Mouse (Mus musculus) heart, adult 2 months (tissue): Measurements from ENCODE around the gene Gm14214.

Source experiments
- CTCF ChIP-seq: fragments of 200-600 bp; IDR thresholded peaks from 2 replicates; pipeline ENCODE4 v1.8.1; 2022; ENCODE audit warnings: antibody characterized with exemption, mild to moderate bottlenecking, moderate library complexity
- EP300 ChIP-seq: fragments of 200-500 bp; IDR thresholded peaks from 2 replicates; pipeline ENCODE4 v1.6.1; 2011; ENCODE audit warnings: low read depth, low read length, control low read depth; ENCODE audit not compliant: insufficient read depth
- POLR2A ChIP-seq: fragments of 200-500 bp; IDR thresholded peaks from 2 replicates; pipeline ENCODE4 v1.6.1; 2011; ENCODE audit warnings: mild to moderate bottlenecking, low read depth, low read length, control low read depth; ENCODE audit not compliant: insufficient read depth

GRCm38 (mm10) chr2:154803372-154803771, 33.5 kb upstream of the Gm14214 start:
- TF ChIP-seq POLR2A (no peak), CTCF (no peak), EP300 (no peak)
